Mouse (Mus musculus): ENCODE measurements around the gene Ttc28. TPM values are rescaled to one million over a fixed set of nuclear protein-coding genes. Genes with fewer than 3 reads are reported as not detected.

The Ttc28 gene
- polyA plus RNA-seq, 1 experiment = 6.8 TPM

DNA sequence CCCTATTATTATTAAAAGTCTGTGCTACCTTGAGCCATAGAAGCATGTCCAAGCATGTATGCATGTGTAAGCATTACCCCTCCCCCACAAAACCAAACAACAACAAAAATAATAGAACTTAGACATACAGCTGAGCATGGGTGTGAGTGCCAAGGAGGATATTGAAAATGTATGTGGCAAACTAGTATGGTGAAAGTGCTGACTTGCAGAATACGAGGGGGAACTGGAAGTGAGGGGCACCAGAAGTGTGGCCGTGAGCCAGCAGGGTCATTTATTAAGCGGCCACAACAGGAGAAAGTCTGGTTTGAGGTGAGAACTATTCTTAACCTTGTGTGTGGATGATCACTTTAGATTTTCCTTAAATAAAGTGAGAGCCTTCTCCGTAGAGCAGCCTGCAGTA lies 148.7 kb downstream of the Ttc28 start:
- Histone ChIP-seq H3K27me3 (ENCODE audit: control insufficient read depth, insufficient read depth, low read length) (peaks cover 2% of the 10 kb centered on the region; the same call in 1 of the 2 replicates), H3K4me3 (ENCODE audit: extremely low read depth, insufficient read depth, insufficient read length) (no peak overlapping the region), H3K36me3 (ENCODE audit: control insufficient read depth, insufficient read depth, low read length) (no peaks in the 10 kb centered on the region), H3K27ac (ENCODE audit: insufficient read depth, low read length) (no peak overlapping the region), H3K4me1 (ENCODE audit: control insufficient read depth, insufficient read depth, insufficient read length) (no peaks in the 10 kb centered on the region)
- 50% methylated on average over 4 of the region's 4 CpGs for whole genome bisulfite sequencing
- no peak for DNase-seq (ENCODE audit: low read depth in 1 of 2, low spot score in 2 of 2)
- TF ChIP-seq CTCF (IDR thresholded peaks at IDR 0.05; ENCODE audit: extremely low read depth, insufficient read depth, insufficient read length, insufficient replicate concordance) (no peak), POLR2A (IDR thresholded peaks at IDR 0.05; ENCODE audit: low read depth, low read length) (no peak)

DNA sequence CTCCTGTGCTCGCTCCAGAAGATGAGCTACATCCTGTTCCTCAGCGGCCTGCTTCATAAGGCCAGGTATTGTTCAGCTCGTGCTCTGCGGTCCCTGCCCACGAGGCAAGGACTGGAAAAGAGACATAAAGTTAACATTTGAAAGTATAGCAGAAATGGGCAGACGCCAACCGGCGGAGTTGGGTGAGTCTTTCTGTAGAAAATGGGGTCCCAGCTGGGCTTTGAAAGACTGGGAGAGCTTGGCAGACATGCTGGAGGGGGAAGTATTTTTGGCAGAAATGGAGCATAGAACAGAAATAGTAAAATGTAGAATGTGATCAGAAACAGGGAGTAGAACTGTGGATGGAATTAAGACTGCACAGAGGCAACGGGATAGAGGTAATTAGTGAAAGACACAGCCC lies 149.3 kb downstream of the Ttc28 start:
- Histone ChIP-seq H3K27me3 (ENCODE audit: control insufficient read depth, insufficient read depth, low read length) (peaks cover 2% of the 10 kb centered on the region; the same call in 1 of the 2 replicates), H3K4me3 (ENCODE audit: extremely low read depth, insufficient read depth, insufficient read length) (no peak overlapping the region), H3K27ac (ENCODE audit: insufficient read depth, low read length) (no peak overlapping the region), H3K4me1 (ENCODE audit: control insufficient read depth, insufficient read depth, insufficient read length) (no peaks in the 10 kb centered on the region), H3K36me3 (ENCODE audit: control insufficient read depth, insufficient read depth, low read length) (no peaks in the 10 kb centered on the region)
- no peak for DNase-seq (ENCODE audit: low read depth in 1 of 2, low spot score in 2 of 2)
- no peak for TF ChIP-seq POLR2A (IDR thresholded peaks at IDR 0.05; ENCODE audit: low read depth, low read length)
- no peak for TF ChIP-seq CTCF (IDR thresholded peaks at IDR 0.05; ENCODE audit: extremely low read depth, insufficient read depth, insufficient read length, insufficient replicate concordance)
- WGBS = 88% methylated on average over 9 of the region's 9 CpGs

DNA sequence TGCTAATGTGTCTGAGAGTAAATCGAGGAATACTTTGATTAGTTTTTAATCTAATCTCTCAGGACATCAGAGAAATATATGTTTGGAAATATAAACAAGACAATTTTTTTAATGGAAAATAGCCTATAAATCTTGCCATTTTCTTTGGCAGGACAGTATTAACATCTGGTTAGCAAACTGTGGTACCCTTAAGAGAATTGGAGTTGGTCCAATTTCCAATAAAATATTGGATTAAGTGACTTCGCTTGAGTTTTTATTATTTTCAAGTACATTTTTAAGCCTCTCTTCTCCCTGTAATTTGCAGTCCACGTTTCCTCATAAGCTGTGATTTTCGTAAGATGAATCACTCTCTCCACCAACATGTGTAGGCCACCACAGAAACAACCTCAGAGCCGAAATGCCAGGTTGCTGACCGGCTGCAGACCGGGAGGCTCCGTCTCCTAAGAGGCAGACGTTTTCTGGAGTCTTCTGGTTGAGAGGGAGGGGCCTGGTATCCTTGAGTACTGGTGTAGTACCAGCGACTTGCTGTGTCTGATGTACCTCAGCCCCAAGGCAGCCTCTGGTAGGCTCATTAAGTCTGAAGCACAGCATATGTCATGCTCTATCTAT lies 153.2 kb downstream of the Ttc28 start:
- no peak for DNase-seq (ENCODE audit: low read depth in 1 of 2, low spot score in 2 of 2)
- no peaks in the 10 kb centered on the region; the same call in 1 of the 2 replicates for H3K4me1 ChIP-seq (ENCODE audit: control insufficient read depth, insufficient read depth, insufficient read length)
- no peaks in the 10 kb centered on the region for H3K27me3 ChIP-seq (ENCODE audit: control insufficient read depth, insufficient read depth, low read length)
- no peak overlapping the region for H3K4me3 ChIP-seq (ENCODE audit: extremely low read depth, insufficient read depth, insufficient read length)
- WGBS = 87% methylated on average over 10 of the region's 10 CpGs
- H3K36me3 ChIP-seq (ENCODE audit: control insufficient read depth, insufficient read depth, low read length) = no peaks in the 10 kb centered on the region
- no peak overlapping the region for H3K27ac ChIP-seq (ENCODE audit: insufficient read depth, low read length)
- TF ChIP-seq CTCF (IDR thresholded peaks at IDR 0.05; ENCODE audit: extremely low read depth, insufficient read depth, insufficient read length, insufficient replicate concordance) (no peak), POLR2A (IDR thresholded peaks at IDR 0.05; ENCODE audit: low read depth, low read length) (no peak)

DNA sequence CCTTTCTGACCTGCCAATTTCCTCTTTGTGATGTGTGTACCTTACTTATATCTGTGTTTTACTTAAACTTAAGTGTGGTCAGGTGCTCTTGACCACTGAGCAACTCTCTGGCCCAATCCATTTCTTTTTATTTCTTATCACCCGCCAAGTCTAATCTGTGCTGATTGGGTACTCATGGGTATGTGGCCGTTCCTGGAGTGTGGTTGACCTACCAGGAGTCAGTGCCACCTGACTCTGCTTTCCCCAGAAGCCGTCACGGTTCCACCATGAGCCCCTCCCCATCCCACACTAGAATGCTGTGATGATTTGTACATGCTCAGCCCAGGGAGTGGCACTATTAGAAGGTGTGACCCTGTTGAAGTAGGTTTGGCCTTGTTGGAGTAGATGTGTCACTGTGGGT lies 153.9 kb downstream of the Ttc28 start:
- Histone ChIP-seq H3K27ac (ENCODE audit: insufficient read depth, low read length) (no peak overlapping the region), H3K36me3 (ENCODE audit: control insufficient read depth, insufficient read depth, low read length) (no peaks in the 10 kb centered on the region), H3K4me3 (ENCODE audit: extremely low read depth, insufficient read depth, insufficient read length) (no peak overlapping the region), H3K4me1 (ENCODE audit: control insufficient read depth, insufficient read depth, insufficient read length) (no peaks in the 10 kb centered on the region; the same call in 1 of the 2 replicates), H3K27me3 (ENCODE audit: control insufficient read depth, insufficient read depth, low read length) (no peaks in the 10 kb centered on the region)
- WGBS = 90% methylated on average over 4 of the region's 4 CpGs
- no peak for DNase-seq (ENCODE audit: low read depth in 1 of 2, low spot score in 2 of 2)
- no peak for TF ChIP-seq CTCF (IDR thresholded peaks at IDR 0.05; ENCODE audit: extremely low read depth, insufficient read depth, insufficient read length, insufficient replicate concordance)
- TF ChIP-seq POLR2A (IDR thresholded peaks at IDR 0.05; ENCODE audit: low read depth, low read length) = no peak

DNA sequence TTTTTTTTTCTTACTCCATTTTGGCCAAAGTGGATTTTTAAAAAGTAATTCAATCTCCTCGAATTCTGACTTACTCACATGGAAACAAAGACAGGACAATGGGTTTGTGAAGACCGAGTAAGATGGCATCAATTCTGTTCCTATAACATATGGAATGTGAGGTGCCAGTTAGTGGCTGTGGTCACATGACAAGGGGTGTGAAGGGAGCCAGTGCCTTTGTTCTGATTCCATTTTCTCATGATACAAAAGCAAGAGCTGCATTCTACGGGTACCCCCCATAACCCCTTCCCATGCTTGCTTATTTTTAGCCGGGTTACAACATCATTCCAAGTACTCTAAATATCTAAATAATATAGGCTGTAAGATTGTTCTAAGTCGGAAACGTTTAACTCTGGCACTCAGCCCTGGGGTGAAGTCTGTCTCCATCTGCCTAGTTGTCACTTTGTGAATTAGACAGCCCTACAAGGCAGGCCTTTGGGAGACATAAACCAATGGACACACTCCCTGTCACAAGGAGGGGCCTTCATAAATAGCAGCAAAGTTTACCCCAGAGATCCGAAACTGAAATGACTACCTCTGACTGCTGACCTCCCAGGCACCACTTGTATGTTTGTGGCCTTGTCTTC lies 157.6 kb downstream of the Ttc28 start:
- no peak overlapping the region for H3K4me3 ChIP-seq (ENCODE audit: extremely low read depth, insufficient read depth, insufficient read length)
- H3K27me3 ChIP-seq (ENCODE audit: control insufficient read depth, insufficient read depth, low read length) = no peaks in the 10 kb centered on the region
- H3K4me1 ChIP-seq (ENCODE audit: control insufficient read depth, insufficient read depth, insufficient read length) = no peaks in the 10 kb centered on the region; the same call in 1 of the 2 replicates
- no peaks in the 10 kb centered on the region for H3K36me3 ChIP-seq (ENCODE audit: control insufficient read depth, insufficient read depth, low read length)
- TF ChIP-seq POLR2A (IDR thresholded peaks at IDR 0.05; ENCODE audit: low read depth, low read length) (no peak), CTCF (IDR thresholded peaks at IDR 0.05; ENCODE audit: extremely low read depth, insufficient read depth, insufficient read length, insufficient replicate concordance) (no peak)
- DNase-seq (ENCODE audit: low read depth in 1 of 2, low spot score in 2 of 2) = no peak
- H3K27ac ChIP-seq (ENCODE audit: insufficient read depth, low read length) = no peak overlapping the region
- WGBS = 88% methylated on average over 7 of the region's 7 CpGs

DNA sequence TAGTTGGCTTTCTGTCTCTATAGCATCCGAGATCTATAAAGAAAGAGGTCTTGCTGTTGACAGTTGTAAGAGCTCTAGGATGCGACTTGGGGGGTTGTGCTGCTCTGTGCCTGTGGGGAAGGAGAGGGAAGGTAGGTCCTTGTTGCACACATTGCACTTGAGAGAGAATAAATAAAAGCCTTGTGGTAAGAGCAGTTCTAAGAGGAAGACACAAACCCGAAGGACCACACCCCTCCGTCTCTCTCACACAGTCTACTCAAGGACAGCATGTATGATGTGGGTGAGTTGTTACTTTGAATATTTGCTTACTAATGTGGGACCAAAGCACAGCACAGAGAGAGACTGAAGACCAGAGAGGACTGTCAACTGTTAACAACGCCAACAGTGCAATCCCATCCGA lies 160.2 kb downstream of the Ttc28 start:
- no peaks in the 10 kb centered on the region for H3K27me3 ChIP-seq (ENCODE audit: control insufficient read depth, insufficient read depth, low read length)
- no peaks in the 10 kb centered on the region; the same call in 1 of the 2 replicates for H3K4me1 ChIP-seq (ENCODE audit: control insufficient read depth, insufficient read depth, insufficient read length)
- TF ChIP-seq CTCF (IDR thresholded peaks at IDR 0.05; ENCODE audit: extremely low read depth, insufficient read depth, insufficient read length, insufficient replicate concordance) (no peak), POLR2A (IDR thresholded peaks at IDR 0.05; ENCODE audit: low read depth, low read length) (no peak)
- DNase-seq (ENCODE audit: low read depth in 1 of 2, low spot score in 2 of 2) = no peak
- H3K36me3 ChIP-seq (ENCODE audit: control insufficient read depth, insufficient read depth, low read length) = no peaks in the 10 kb centered on the region
- 52% methylated on average over 6 of the region's 6 CpGs for WGBS
- no peak overlapping the region for H3K4me3 ChIP-seq (ENCODE audit: extremely low read depth, insufficient read depth, insufficient read length)
- no peak overlapping the region for H3K27ac ChIP-seq (ENCODE audit: insufficient read depth, low read length)

DNA sequence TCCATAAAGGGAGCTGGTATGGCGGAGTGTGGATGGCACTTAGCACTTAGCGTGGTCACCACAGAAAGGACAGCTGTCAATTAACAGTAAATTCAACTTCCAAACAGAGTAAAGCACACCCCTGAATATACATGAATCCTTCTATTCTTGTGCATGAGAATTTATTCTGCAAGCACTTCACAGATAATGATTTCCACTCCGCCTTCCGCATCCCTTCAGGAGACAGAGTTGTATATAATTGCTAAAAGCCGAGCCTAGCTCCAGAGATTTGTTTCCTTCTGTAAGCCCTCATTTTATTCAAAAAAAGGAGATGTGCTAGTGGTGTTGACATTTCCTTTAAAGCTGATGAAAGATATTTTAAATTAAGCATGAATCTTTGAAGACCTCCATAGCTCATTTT lies 162.3 kb downstream of the Ttc28 start:
- Histone ChIP-seq H3K4me1 (ENCODE audit: control insufficient read depth, insufficient read depth, insufficient read length) (no peaks in the 10 kb centered on the region; the same call in 1 of the 2 replicates), H3K27ac (ENCODE audit: insufficient read depth, low read length) (no peak overlapping the region), H3K36me3 (ENCODE audit: control insufficient read depth, insufficient read depth, low read length) (no peaks in the 10 kb centered on the region), H3K4me3 (ENCODE audit: extremely low read depth, insufficient read depth, insufficient read length) (no peak overlapping the region), H3K27me3 (ENCODE audit: control insufficient read depth, insufficient read depth, low read length) (no peaks in the 10 kb centered on the region)
- WGBS = 95% methylated on average over 5 of the region's 5 CpGs
- no peak for TF ChIP-seq CTCF (IDR thresholded peaks at IDR 0.05; ENCODE audit: extremely low read depth, insufficient read depth, insufficient read length, insufficient replicate concordance)
- no peak for TF ChIP-seq POLR2A (IDR thresholded peaks at IDR 0.05; ENCODE audit: low read depth, low read length)
- no peak for DNase-seq (ENCODE audit: low read depth in 1 of 2, low spot score in 2 of 2)

Data from spleen, adult 2 months (tissue).